Mouse (Mus musculus) layer of hippocampus, postnatal 14 days (tissue): ENCODE measurements at regions not wholly inside any gene's neighbourhood (a gene's known extent, or its start where the extent isn't known, plus 50 kb on each side); places are given as distances from the start of the nearest gene placed in this dataset.
"Not testable (repeated sequence)": the region's sequence is repeated elsewhere in the genome, so short reads cannot be mapped to it uniquely, and the experiment has no call there.

ENCODE experiments used
- DNase-seq, 2 experiments: peaks; one replicate each; pipeline ENCODE4 v3.0.0; 2021 to 2022; ENCODE audit warnings: low spot score in 2 of 2, mixed read lengths in 1 of 2

GRCm38 (mm10) chr8:19588715-19589114 is 93.8 kb downstream of the Defb7 start:
- DNase-seq = no peak

- not testable (repeated sequence) for DNase-seq
Observed at GRCm38 (mm10) chr8:19601542-19601941, 106.6 kb downstream of the Defb7 start.

- DNase-seq = no peak
Observed at GRCm38 (mm10) chr8:19606586-19606985, 111.7 kb downstream of the Defb7 start.

GRCm38 (mm10) chr8:19627514-19627913 is 101.9 kb upstream of the 4930467E23Rik start:
- peak in 1 of 2 experiments; percentile 4 for DNase-seq

GRCm38 (mm10) chr8:19648591-19648990 is 80.8 kb upstream of the 4930467E23Rik start:
- not testable (repeated sequence) for DNase-seq
